Mouse (Mus musculus): ENCODE results near the gene Strn4. TPM values are rescaled to one million over a fixed set of nuclear protein-coding genes. Genes with fewer than 3 reads are reported as not detected.

Strn4 gene
- polyA plus RNA-seq, 1 experiment from 2014 or later = 88.8 TPM

DNA sequence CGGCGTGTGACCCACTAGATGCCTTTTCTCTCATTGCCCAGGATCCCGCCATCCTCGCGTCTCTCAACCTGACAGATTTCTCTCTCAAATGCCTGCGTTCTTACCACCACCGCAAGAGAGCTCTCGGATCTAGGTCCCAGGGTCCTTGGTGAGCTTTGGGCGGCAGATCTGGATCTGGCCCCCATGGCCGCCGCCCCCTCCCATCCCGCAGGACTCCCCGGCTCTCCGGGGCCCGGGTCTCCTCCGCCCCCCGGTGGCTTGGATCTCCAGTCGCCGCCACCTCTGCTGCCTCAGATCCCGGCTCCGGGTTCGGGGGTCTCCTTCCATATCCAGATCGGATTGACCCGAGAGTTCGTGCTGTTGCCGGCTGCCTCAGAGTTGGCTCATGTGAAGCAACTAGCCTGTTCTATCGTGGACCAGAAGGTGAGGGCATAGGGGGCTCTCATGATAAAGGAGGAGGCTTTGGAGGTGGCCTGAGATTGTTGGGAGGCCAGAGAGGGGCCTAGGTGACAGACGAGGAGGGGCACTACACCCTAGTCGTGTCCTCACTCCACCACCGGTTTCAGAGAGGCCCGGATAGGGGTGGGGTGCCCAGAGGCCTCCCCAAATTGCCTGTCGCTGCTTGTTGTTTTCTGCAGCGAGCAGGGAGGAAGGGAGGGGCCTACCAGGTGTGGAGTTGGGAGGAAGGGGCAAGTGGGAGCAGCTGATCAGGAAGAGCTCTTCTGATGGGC, 27.9 kb downstream of the Strn4 start:
- Histone ChIP-seq H3K4me3 (ENCODE audit: low read length) (peak overlapping the region; percentile 65), H3K4me1 (ENCODE audit: control insufficient read depth, insufficient read depth, low read length) (peaks cover 22% of the 10 kb centered on the region), H3K4me2 (ENCODE audit: low read depth, low read length) (peak overlapping the region; percentile 92), H3K27ac (ENCODE audit: low read length) (peak overlapping the region; percentile 92), H3K9me3 (replicated peaks; ENCODE audit: control insufficient read depth, low read length) (no peaks in the 10 kb centered on the region), H3K36me3 (ENCODE audit: control insufficient read depth, insufficient read depth) (peaks cover 14% of the 10 kb centered on the region; the same call in 1 of the 2 replicates), H3K27me3 (ENCODE audit: control insufficient read depth, insufficient read depth, low read length) (no peaks in the 10 kb centered on the region), H3K9ac (ENCODE audit: low read length) (peak overlapping the region; percentile 86)
- WGBS = 2% methylated on average over 33 of the region's 33 CpGs
- no peak for ATAC-seq (replicated peaks; ENCODE audit: extremely low read depth, insufficient read depth, low FRiP score)

DNA sequence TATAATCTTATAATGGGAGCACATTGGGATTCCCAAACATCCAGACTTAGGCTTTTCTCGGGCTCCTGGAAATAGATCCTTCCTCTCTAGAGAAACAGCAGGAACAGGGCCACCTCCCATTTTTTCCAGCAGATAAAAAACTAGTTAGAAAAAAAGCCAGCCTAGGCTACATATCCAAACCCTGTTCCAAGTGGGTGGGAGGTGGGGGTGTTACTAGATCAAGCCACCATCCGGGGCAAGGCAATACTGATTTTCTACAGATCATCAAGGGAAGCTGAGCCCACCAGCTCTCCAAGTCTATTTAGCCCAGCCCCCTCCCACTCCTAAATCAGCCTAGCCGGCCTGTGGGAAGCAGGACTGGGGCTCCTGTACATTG, 29.0 kb downstream of the Strn4 start:
- Histone ChIP-seq H3K9ac (ENCODE audit: low read length) (peak overlapping the region; percentile 86), H3K4me1 (ENCODE audit: control insufficient read depth, insufficient read depth, low read length) (peaks cover 22% of the 10 kb centered on the region), H3K4me2 (ENCODE audit: low read depth, low read length) (peak overlapping the region; percentile 92), H3K36me3 (ENCODE audit: control insufficient read depth, insufficient read depth) (peaks cover 16% of the 10 kb centered on the region), H3K9me3 (replicated peaks; ENCODE audit: control insufficient read depth, low read length) (no peaks in the 10 kb centered on the region), H3K27ac (ENCODE audit: low read length) (peak overlapping the region; percentile 92), H3K4me3 (ENCODE audit: low read length) (peak overlapping the region; percentile 65), H3K27me3 (ENCODE audit: control insufficient read depth, insufficient read depth, low read length) (no peaks in the 10 kb centered on the region)
- 0 out of 2 replicates have a peak, but pooled peaks have one; percentile 4 for ATAC-seq (replicated peaks; ENCODE audit: extremely low read depth, insufficient read depth, low FRiP score)
- 43% methylated on average over 3 of the region's 3 CpGs for WGBS

DNA sequence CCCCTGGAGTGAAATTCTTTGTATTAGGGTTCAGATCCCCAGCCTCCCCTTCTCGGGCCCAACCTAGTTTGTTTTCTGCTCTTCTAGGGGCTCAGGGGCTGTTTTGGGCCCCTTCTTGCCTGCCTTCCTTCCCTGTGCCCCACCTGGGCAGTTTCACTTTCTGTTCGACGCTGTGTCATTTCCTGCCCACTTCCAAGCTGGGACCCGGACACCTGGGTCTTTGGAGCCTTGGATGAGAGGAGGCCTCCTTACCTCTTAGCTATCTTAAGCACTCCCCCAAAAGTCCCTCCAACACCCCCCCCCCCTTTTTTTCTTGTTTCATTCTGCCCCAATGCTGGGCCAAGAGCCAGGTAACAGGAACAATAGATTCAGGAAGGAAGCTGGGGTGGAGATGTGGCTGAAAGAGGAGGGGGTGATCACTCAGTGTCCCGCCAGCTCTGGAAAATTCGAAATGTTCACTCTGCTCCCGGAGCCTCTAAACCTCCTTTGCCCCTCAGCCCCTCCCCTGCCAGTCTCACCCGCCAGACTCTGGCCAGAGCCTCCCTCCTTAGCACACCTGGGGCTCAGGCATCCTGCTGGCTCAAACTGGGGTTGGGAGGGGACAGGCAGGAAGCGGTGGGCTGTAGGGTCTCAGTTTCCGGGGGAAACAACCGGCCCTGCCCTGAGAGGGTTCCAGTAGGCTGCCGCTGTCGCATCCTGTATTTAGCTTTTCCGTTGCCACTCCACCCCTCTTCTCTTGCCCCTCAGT, 29.6 kb downstream of the Strn4 start:
- Histone ChIP-seq H3K4me3 (ENCODE audit: low read length) (peak overlapping the region; percentile 65), H3K27me3 (ENCODE audit: control insufficient read depth, insufficient read depth, low read length) (no peaks in the 10 kb centered on the region), H3K36me3 (ENCODE audit: control insufficient read depth, insufficient read depth) (peaks cover 16% of the 10 kb centered on the region), H3K4me1 (ENCODE audit: control insufficient read depth, insufficient read depth, low read length) (peaks cover 22% of the 10 kb centered on the region), H3K9ac (ENCODE audit: low read length) (peak overlapping the region; percentile 86), H3K4me2 (ENCODE audit: low read depth, low read length) (peak overlapping the region; percentile 92), H3K9me3 (replicated peaks; ENCODE audit: control insufficient read depth, low read length) (no peaks in the 10 kb centered on the region), H3K27ac (ENCODE audit: low read length) (peak overlapping the region; percentile 92)
- WGBS = 33% methylated on average over 14 of the region's 14 CpGs
- peak; percentile 8; the same call in 1 of the 2 replicates for ATAC-seq (replicated peaks; ENCODE audit: extremely low read depth, insufficient read depth, low FRiP score)

DNA sequence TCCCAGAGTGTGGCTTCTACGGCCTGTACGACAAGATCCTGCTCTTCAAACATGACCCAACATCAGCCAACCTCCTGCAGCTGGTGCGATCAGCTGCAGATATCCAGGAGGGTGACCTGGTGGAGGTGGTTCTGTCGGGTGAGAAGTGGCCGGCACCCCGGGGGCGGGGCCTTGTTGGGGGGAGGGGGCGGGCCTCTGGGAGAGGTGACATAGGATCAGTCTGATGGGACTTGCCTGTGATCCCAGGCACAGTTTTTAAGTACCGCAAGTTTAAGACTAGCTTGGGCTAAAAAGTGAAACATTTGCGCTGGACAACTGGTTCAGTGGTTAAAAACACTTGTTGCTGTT, 30.1 kb downstream of the Strn4 start:
- Histone ChIP-seq H3K9me3 (replicated peaks; ENCODE audit: control insufficient read depth, low read length) (no peaks in the 10 kb centered on the region), H3K4me3 (ENCODE audit: low read length) (peak overlapping the region; percentile 65), H3K4me1 (ENCODE audit: control insufficient read depth, insufficient read depth, low read length) (peaks cover 22% of the 10 kb centered on the region), H3K36me3 (ENCODE audit: control insufficient read depth, insufficient read depth) (peaks cover 18% of the 10 kb centered on the region), H3K27me3 (ENCODE audit: control insufficient read depth, insufficient read depth, low read length) (no peaks in the 10 kb centered on the region), H3K27ac (ENCODE audit: low read length) (peak overlapping the region; percentile 92), H3K9ac (ENCODE audit: low read length) (peak overlapping the region; percentile 86), H3K4me2 (ENCODE audit: low read depth, low read length) (peak overlapping the region; percentile 92)
- WGBS = 33% methylated on average over 10 of the region's 10 CpGs
- no peak for ATAC-seq (replicated peaks; ENCODE audit: extremely low read depth, insufficient read depth, low FRiP score)

DNA sequence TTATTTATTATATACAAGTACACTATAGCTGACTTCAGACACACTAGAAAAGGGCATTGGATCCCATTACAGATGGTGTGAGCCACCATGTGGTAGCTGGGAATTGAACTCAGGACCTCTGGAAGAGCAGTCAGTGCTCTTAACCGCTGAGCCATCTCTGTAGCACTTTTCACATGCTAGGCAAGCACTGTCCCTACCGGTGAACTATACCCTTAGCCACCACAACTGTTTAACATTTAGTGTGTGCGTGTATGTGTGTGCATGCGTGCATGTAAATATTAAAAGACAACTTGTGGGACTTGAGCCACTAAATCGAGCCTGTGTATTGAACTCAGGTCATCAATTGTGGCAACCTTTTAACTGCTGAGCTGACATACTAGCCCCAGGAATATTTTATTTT, 31.1 kb downstream of the Strn4 start:
- Histone ChIP-seq H3K9ac (ENCODE audit: low read length) (no peak overlapping the region), H3K4me2 (ENCODE audit: low read depth, low read length) (no peak overlapping the region), H3K27ac (ENCODE audit: low read length) (no peak overlapping the region), H3K27me3 (ENCODE audit: control insufficient read depth, insufficient read depth, low read length) (no peaks in the 10 kb centered on the region), H3K36me3 (ENCODE audit: control insufficient read depth, insufficient read depth) (peaks cover 18% of the 10 kb centered on the region), H3K4me1 (ENCODE audit: control insufficient read depth, insufficient read depth, low read length) (peaks cover 19% of the 10 kb centered on the region), H3K4me3 (ENCODE audit: low read length) (no peak overlapping the region), H3K9me3 (replicated peaks; ENCODE audit: control insufficient read depth, low read length) (no peaks in the 10 kb centered on the region)
- WGBS = 91% methylated on average over 5 of the region's 5 CpGs
- no peak for ATAC-seq (replicated peaks; ENCODE audit: extremely low read depth, insufficient read depth, low FRiP score)

DNA sequence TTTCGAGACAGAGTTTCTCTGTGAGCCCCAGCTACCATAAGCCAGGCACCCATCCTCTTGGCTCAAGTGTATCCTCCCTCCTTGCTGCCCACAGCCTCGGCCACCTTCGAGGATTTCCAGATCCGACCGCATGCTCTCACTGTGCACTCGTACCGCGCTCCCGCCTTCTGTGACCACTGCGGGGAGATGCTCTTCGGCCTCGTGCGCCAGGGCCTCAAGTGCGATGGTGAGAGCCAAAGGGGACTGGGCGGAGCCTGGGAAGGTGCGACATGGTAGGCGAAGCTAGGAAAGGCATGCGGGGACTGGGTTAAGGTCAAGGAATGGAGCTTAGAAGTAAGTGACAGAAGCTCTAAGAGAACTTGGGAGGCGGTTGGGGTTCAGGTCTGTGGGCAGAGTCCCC, 31.8 kb downstream of the Strn4 start:
- H3K27ac ChIP-seq (ENCODE audit: low read length) = no peak overlapping the region
- no peaks in the 10 kb centered on the region for H3K27me3 ChIP-seq (ENCODE audit: control insufficient read depth, insufficient read depth, low read length)
- no peak overlapping the region for H3K4me3 ChIP-seq (ENCODE audit: low read length)
- no peak overlapping the region for H3K9ac ChIP-seq (ENCODE audit: low read length)
- H3K4me1 ChIP-seq (ENCODE audit: control insufficient read depth, insufficient read depth, low read length) = peaks cover 14% of the 10 kb centered on the region; the same call in 1 of the 2 replicates
- no peaks in the 10 kb centered on the region for H3K9me3 ChIP-seq (replicated peaks; ENCODE audit: control insufficient read depth, low read length)
- no peak for ATAC-seq (replicated peaks; ENCODE audit: extremely low read depth, insufficient read depth, low FRiP score)
- peaks cover 18% of the 10 kb centered on the region for H3K36me3 ChIP-seq (ENCODE audit: control insufficient read depth, insufficient read depth)
- H3K4me2 ChIP-seq (ENCODE audit: low read depth, low read length) = no peak overlapping the region
- 88% methylated on average over 19 of the region's 19 CpGs for WGBS

DNA sequence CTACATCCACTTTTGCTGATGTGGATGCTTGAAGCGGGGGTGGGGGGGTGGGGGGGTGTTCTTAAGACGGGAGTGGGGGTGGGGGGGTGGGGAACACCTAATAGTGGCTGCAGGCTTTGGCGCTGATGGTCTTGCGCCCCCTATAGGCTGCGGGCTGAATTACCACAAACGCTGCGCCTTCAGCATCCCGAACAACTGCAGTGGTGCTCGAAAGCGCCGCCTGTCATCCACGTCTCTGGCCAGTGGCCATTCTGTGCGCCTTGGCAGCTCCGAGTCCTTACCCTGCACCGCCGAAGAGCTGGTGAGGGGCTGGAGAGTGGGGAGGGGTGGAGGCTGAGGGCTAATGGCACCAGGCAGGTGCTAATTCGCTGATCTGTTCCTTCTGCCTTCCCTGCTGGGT, 32.9 kb downstream of the Strn4 start:
- peaks cover 14% of the 10 kb centered on the region; the same call in 1 of the 2 replicates for H3K4me1 ChIP-seq (ENCODE audit: control insufficient read depth, insufficient read depth, low read length)
- no peak overlapping the region for H3K4me2 ChIP-seq (ENCODE audit: low read depth, low read length)
- no peak overlapping the region for H3K9ac ChIP-seq (ENCODE audit: low read length)
- H3K27me3 ChIP-seq (ENCODE audit: control insufficient read depth, insufficient read depth, low read length) = no peaks in the 10 kb centered on the region
- 43% methylated on average over 17 of the region's 17 CpGs for WGBS
- H3K27ac ChIP-seq (ENCODE audit: low read length) = no peak overlapping the region
- no peak overlapping the region for H3K4me3 ChIP-seq (ENCODE audit: low read length)
- H3K36me3 ChIP-seq (ENCODE audit: control insufficient read depth, insufficient read depth) = peaks cover 18% of the 10 kb centered on the region
- no peaks in the 10 kb centered on the region for H3K9me3 ChIP-seq (replicated peaks; ENCODE audit: control insufficient read depth, low read length)
- no peak for ATAC-seq (replicated peaks; ENCODE audit: extremely low read depth, insufficient read depth, low FRiP score)

DNA sequence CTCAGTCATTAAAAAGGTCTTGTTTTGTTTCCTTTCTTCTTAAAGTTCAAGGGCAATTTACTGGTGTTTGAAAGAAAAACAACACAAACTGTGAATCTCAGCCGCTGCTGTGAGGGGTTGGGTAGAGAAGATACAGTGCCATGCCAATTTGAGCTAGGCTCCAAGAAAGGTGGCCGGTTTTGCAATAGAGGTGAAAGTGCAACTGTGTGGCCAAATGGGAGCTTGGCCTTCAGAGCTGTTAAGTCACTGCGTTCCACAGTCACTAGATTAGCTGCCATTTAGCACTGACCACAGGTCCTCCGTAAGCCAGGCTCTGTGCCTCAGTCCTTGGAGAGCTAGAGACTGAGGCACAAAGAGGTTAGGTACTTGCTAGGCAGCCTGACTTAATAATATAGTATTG, 35.9 kb downstream of the Strn4 start:
- H3K4me1 ChIP-seq (ENCODE audit: control insufficient read depth, insufficient read depth, low read length) = no peaks in the 10 kb centered on the region
- H3K9me3 ChIP-seq (replicated peaks; ENCODE audit: control insufficient read depth, low read length) = no peaks in the 10 kb centered on the region
- H3K4me2 ChIP-seq (ENCODE audit: low read depth, low read length) = no peak overlapping the region
- no peaks in the 10 kb centered on the region for H3K27me3 ChIP-seq (ENCODE audit: control insufficient read depth, insufficient read depth, low read length)
- no peak overlapping the region for H3K9ac ChIP-seq (ENCODE audit: low read length)
- H3K36me3 ChIP-seq (ENCODE audit: control insufficient read depth, insufficient read depth) = peaks cover 42% of the 10 kb centered on the region
- 84% methylated on average over 4 of the region's 4 CpGs for WGBS
- no peak overlapping the region for H3K4me3 ChIP-seq (ENCODE audit: low read length)
- no peak overlapping the region for H3K27ac ChIP-seq (ENCODE audit: low read length)
- ATAC-seq (replicated peaks; ENCODE audit: extremely low read depth, insufficient read depth, low FRiP score) = no peak

DNA sequence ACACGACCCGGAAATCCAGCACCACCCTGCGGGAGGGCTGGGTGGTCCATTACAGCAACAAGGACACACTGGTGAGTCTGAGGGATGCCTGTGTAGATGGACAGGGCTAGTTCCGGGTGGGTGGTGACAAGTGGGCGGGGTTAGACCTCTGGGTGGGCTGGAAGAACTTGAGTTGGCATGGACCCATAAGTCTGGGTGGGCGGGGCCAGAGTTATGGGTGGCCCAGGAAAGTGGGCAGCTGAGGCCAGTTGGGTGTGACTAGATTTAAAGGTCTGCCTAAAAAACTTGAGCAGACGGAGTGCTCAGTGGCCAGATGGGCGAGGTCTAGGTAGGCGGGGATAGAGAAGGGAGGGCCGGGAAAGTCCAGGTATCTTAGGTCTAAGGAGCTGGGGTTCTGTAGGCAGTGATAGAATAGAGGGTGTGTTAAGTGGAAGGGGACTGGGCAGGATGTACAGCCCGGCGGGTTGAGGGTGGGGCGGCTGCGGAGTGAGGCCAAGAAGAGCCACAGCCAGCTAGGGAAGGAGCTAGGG, 37.7 kb downstream of the Strn4 start:
- ATAC-seq (replicated peaks; ENCODE audit: extremely low read depth, insufficient read depth, low FRiP score) = no peak
- H3K4me1 ChIP-seq (ENCODE audit: control insufficient read depth, insufficient read depth, low read length) = no peaks in the 10 kb centered on the region

More for the DNA sequence above, 37.7 kb downstream of the Strn4 start:
- Histone ChIP-seq H3K4me3 (ENCODE audit: low read length) (no peak overlapping the region), H3K9ac (ENCODE audit: low read length) (no peak overlapping the region), H3K36me3 (ENCODE audit: control insufficient read depth, insufficient read depth) (peaks cover 53% of the 10 kb centered on the region), H3K9me3 (replicated peaks; ENCODE audit: control insufficient read depth, low read length) (no peaks in the 10 kb centered on the region), H3K27ac (ENCODE audit: low read length) (no peak overlapping the region), H3K4me2 (ENCODE audit: low read depth, low read length) (no peak overlapping the region), H3K27me3 (ENCODE audit: control insufficient read depth, insufficient read depth, low read length) (no peaks in the 10 kb centered on the region)
- WGBS = 76% methylated on average over 14 of the region's 14 CpGs

Measured in heart, embryonic 16.5 days (tissue).